Mouse (Mus musculus): ENCODE results near the gene Rbms3.

Gene Rbms3

DNA sequence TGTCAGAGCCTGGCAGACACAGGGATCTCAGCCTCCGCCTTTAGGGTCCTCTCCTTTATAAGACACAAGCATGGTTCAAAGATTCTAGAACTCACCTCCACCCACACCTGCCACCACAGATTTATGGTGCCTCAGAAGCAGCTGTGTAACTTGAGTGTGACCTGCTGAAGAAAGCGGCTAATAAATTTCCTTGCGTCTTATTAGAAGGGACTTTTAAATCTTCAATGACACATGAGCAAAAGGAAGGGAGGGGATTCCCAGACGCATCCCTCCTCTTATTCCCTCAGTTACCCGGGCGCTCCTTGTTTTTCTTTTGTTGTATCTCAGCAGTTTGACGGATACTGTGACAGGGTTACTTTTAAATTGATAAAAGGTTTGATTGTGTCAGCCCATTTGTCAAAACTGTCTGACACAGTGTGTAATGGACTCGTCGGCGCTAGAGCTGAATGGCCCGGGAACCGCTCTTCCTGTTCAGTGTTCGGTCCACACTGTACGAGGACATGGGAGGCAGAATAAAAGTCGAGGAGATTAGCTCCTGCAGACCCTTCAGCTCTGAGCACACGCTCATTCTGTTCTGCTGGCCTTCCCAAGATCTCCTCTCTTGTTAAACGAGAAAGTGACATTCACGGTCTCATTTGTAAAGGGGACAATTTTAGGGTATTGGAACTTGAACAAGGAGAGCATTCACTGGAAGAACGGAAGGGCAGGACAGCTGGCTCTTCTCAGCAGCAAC, 527.3 kb downstream of the Rbms3 start:
- DNase-seq (ENCODE audit: low spot score) = no peak

DNA sequence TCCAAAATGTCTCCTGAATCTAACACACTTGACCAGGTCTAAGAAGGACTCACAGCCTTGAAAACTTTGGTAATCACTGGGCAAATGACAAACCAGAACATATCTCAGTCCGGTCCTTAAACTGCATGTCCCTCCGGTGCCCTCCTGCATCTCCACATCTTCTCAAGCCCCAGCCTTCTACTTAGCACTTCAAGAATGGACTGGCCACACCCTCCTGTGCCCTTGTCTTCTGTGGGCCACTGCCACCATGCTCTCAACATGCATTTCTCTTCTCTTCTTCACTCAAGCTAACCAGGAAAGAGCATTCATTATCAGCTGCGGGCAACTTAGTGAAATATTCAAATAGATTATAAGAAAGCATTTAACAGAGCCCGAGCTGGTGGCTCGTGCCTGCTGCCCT, 529.5 kb downstream of the Rbms3 start:
- no peak for DNase-seq (ENCODE audit: low spot score)

DNA sequence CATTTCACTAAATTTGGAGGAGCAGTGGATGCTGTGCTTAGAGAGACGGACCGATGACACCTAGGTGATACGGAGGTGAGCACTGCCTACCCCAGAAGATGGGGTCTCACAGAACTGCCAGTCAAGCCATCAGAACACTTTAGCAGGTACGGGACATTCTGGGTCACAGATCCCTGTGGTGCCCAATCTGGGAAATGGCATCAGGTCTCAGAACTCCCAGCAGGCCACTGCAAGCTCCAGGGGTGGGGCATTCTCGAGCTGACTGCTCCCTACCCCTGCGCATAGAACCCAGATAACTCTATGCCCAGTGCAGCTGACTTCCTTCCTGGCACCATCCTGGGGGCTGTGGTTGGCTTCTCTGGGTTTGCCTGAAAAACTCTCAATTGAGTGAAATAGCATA, 536.2 kb downstream of the Rbms3 start:
- no peak for DNase-seq (ENCODE audit: low spot score)

DNA sequence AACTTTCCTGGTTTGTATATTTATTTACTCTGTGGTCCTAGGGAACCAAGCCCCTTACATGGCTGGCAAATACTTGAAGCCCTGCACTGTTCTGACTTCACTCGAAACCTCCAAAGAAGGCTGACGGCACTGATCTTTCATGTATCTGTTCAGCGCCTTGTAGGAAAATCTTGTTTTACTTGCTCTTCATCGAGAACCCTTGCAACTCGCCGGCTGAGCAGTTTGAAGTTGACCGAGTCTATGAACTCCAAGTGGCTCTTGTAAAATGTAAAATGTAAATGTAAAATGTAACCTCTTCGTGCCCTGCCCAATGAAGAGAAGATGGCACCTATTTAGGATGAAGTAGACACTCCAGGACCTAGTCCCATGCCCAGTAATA, 537.5 kb downstream of the Rbms3 start:
- no peak for DNase-seq (ENCODE audit: low spot score)

DNA sequence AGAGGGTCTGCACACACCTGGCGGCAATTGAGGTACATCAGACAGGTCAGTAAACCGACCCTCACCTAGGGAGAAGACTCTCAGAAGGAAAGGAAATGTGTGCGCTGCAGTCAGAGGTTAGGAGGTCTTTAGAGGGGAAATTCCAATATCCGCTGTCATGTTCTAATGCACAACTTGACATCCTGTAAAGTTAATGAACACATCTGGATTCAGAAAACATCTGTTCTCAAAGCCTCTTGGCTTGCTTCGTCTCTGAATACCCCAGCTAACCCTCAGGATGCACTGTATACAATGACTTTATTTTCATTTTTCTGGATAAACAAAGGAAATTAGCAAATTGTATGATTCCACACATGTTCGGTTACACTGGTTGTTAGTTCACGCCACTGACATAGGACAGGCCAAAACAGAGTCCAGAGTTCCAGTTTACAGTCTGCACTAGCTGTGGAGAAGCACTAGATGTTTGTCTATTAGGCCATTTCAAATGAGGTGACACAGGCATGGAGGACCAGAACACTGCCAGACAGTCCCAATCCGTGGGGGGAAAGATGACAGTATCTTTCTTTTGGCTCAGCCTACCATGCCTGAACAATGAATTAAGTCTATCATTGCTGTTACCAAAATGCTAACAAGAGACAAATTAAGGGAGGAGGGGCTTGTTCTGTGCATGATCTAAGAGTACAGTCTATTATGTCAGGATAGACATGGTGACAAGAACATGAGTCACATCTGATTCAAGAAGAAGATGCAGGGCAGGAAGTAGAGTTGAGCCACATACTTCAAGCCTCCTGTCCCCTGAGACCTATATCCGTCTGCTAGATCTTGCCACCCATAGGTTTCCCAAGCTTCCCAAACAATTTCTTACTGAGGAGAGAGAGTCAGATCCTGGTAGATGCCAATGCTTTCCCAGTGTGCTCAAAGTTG, 538.2 kb downstream of the Rbms3 start:
- no peak for DNase-seq (ENCODE audit: low spot score)

DNA sequence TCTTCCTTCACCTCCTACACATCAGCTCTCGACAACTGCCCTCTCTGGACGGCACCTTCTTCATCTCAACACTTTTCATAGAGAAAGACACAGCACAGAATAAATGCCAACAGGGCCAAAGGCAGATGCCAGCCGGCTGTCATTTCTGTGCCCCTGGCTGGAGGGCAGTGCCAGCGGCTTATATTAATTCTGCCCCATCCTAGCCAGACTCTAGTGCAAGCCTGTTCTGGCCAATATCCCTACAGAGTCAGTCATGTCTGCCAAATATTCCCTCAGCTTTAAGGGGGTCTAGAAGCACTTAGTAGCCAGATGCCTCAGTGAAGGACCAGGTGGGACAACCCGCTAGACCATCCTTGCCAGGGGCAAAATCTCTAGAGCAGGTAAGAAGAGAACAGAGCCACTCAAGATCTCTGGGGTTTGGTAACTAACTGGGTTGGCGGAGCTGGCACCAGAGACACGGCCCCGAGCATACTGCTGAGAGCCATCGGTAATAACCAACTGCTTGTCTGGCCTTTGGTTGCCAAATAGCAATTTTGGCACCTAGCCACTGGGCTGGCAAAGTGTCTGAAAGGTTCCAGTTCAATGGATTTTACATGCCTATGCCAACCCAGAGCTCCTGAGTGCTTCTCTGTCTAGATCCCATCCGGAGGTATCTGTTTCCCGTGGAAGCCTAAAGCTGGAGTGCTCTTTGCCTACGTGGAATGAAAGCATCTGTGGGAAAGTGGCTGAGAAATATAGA, 540.1 kb downstream of the Rbms3 start:
- DNase-seq (ENCODE audit: low spot score) = no peak

DNA sequence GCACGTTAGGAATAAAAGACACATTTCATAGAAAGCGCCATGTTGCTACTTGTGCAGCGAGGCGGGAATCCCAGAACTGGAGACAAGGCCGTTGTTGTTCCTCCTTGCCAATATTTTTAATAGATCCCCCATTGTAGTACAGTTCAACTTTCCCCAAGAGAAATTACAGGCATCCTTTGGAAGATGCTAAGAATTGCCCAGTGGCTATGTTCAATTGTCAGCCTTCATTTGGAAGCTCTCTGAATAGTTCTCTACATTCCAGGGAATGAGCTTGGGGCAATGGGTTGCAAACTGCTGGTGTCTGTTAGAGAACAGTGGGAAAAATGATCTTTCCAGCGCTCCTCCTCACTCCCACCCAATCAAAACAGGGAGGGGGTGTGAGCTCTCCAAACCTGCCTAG, 541.4 kb downstream of the Rbms3 start:
- DNase-seq (ENCODE audit: low spot score) = no peak

DNA sequence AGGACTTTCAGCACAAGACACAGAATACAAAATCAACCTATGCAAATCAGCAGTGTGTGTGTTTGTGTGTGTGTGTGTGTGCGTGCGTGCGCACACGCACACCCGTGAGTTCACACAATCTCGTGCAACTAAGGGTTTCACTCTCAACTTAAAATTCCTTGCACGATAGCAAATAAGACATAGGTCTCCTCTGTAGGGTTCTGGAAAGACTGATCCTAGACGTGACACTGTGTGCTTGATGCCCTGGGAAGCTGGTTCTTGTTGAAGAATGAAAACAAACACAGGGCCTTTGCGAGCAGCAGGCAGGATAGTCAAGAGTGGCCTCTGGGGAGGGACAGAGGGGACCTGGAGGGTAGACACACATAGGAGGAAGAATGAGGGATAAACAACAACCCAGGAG, 544.0 kb downstream of the Rbms3 start:
- DNase-seq (ENCODE audit: low spot score) = no peak

DNA sequence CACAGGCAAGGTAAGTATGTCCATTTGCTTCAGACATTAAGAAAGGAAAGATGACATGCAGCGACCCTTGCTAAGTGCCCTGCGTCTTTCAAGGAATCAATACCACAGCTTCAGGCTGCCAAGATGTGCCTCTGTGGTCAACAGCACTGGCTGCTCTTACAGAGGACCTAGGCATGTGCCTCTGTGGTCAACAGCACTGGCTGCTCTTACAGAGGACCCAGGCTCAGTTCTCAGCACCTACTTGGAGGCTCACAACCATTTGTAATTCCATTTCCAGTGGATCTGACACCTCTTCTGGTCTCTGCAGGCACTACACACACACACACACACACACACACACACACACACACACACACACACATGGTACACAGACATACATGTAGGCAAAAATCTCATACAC, 545.2 kb downstream of the Rbms3 start:
- no peak for DNase-seq (ENCODE audit: low spot score)

DNA sequence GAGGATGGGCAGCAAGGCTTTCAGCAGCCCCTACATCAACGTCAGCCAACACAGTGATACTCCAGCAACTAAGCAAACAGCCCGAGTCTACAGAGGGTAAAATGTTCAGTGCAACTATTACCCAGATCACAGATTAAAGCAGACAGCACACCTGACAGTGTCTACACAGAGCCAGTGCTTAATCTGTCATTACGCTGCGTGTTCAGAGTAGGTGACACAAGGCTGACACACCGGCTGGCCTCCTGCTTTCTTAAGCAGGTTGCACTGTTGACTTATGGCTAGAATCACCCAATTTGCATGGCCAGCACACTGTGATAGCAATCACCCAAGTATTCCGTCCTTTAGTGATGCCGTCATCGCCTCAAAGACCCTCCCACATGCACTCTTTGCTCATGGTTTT, 550.2 kb downstream of the Rbms3 start:
- DNase-seq (ENCODE audit: low spot score) = no peak

DNA sequence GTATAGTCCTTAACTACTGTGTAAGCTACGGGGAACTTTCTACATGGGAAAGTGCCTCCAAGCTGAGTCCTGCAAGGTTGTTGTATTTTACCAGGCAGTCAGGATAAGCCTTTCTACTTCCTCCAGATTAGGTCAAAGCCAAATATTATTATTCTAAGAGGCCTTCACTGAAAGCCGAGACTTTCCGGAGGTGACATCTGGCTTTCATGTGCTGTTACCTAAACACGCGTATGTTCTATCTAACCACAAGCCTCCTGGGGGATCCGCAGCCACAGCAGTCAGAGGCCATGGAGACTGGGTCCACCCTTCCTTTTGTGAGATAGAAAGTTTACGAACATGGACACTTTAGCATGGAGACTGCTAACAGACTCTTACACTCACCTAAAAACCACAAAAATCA, 552.2 kb downstream of the Rbms3 start:
- DNase-seq (ENCODE audit: low spot score) = no peak

DNA sequence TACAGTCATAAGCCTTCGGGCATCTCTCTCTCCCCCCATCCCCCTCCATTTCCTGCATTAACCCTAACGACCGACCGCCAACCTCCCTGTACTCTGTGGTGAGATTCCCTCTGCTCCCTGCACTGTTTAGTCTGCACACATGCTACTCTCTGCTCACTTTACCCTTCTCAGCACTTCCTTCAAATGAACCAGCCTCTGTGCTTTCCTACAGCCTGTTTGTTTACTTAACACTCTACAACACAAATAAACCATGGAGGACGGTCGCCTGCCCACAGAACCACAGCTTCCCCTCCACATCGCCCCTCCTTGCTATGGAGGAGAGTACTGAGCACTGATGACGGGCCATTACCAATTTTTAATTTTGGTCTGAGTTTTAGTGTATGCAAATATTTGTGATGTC, 552.9 kb downstream of the Rbms3 start:
- no peak for DNase-seq (ENCODE audit: low spot score)

DNA sequence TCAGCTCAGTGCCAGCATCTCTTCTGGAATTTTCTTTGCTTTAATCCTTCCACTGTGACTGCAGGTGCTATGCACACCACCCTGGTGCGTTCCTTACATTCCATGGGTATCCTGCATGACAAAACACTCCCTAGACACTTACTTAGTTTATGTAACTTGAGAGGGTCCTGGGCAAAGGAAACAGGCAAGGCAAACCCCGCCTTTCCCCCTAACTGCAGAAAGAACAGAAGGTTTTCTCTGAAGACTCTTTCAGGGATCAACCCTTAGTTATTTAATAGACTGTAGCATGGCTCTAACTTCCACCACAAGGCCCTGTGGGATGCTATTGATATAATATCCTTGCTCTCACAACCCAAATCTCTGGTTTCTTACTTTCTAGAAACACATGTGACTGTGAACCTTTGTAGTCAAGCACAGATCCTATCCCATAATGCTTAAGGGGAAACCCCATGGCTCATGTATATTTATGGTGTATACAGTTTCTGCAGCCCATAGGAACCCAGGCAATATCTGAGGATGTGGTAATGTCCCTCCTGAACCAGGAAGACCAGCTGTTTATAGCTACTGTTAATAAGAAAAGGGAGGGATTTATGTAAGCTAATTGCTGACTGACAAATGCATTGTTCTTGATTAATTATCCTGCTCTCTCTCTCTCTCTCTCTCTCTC, 557.1 kb downstream of the Rbms3 start:
- no peak for DNase-seq (ENCODE audit: low spot score)

DNA sequence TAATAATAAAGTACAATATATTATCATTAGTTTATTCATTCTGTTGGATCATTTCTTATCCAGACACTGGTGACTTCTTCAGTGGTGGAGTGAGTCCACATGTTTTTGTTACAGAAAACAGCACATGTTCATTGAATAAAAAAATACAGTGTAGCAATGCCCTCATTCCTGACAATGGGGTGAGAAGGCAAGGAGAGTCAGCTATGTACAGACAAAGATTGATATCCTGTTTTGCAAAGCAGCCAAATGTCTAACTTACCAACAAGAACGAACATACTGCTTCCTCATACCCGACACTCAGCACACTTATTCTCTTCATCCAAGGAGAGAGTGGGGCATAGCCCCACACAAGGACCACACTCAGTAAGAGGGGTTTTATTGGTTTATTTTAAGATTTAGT, 559.1 kb downstream of the Rbms3 start:
- DNase-seq (ENCODE audit: low spot score) = no peak

DNA sequence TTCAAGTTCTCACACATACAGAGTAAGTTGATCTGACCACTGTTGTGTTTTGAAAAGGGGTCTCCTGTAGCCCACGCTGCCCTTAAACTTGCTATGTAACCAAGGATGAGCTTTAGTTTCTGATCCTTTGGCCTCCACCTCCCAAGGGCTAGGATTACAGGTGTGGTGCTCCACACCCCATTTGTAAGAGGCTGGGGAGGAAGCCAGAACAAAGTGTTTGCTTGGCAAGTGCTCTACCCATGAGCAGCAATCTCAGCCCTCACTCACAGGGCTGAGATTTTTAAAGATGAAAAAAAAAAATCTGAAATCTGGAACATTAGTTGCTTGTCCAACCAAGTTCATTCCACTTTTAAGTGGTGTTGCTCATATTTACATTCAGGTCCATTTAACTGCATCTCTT, 560.5 kb downstream of the Rbms3 start:
- no peak for DNase-seq (ENCODE audit: low spot score)

DNA sequence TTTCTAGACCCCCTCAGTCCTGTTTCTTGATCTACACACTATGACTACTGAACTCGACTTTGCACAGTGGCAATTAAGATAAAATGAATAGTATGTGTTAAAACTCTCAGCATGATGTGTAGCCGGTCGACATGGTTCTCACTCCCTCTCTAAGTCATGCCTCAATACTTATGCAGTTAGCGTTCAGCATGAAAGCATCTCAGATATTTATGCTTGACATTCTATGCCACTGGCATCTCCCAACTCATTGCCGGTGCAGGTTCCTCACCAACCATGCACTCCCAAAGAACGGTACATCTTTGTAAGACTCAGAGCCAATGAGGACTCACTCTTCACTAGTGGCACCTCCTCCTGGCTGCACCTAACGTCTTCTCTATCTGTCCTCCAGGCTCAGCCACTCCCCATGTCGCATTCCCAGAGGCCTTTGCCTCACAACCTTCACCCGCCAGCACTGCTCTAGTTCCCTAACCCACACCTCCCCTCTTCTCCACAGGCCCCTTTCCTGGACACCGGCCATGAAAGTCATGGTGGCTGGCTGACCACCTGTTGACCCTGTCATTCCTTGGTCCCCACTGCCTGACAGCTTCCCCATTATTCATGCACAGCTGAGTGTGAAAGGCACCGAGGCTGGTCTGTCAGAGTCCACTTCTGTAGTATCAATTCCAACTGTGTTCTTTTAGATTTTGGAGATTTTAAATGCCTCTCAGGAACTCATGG, 561.9 kb downstream of the Rbms3 start:
- DNase-seq (ENCODE audit: low spot score) = no peak

DNA sequence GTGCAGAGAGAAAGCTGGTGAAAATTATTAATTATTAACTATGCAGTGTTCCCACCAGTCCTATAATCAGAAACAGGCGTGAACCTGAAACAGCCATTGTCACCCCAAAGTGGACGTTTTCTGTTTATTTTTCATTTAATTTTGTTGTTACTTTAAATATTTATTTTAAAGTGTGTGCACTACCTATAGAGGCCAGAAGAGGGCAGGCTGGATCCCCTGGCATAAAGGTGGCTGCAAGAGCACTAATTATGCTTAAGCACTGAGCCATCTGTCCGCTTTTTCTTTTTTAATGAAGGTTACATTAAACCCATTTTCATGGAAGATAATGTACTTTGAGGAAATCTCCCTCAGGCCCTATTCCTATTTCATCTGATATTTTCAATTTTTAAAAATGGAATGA, 563.2 kb downstream of the Rbms3 start:
- no peak for DNase-seq (ENCODE audit: low spot score)

DNA sequence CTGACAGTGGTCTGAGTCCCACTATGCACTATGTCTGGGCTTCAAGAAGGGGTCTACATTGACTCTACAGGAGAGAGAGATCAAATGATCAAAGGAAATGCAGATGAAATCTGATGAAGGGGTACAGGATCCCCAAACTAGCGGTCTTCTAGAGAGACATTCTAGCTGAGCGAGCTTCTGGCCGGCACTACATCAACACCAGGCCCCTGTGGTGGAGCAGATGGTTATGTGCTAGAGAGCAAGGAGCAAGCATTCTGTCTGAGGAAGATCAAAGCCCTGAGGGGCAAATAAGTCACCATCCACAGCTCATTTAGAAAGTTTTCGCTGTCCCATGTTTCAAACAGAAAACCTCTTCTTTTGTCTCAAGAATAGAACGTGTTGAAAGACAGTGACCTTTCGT, 564.1 kb downstream of the Rbms3 start:
- DNase-seq (ENCODE audit: low spot score) = no peak

DNA sequence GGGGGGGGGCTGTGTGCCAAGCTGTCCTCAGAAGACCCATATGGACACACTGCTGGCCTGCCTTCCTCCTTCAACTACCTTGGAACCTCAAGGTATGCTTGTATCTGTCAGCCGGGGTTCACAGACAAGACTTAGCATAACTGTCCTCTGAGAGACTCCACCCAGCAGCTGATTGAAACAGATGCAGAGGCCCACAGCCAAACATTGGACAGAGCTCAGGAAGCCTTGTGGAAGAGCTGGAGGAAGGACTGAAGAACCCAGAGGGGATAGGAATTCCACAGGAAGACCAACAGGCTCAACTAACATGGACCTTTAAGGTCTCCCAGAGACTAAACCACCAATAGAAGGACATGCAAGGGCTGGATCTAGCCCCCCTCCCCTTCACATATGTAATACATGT, 570.1 kb downstream of the Rbms3 start:
- DNase-seq (ENCODE audit: low spot score) = no peak

DNA sequence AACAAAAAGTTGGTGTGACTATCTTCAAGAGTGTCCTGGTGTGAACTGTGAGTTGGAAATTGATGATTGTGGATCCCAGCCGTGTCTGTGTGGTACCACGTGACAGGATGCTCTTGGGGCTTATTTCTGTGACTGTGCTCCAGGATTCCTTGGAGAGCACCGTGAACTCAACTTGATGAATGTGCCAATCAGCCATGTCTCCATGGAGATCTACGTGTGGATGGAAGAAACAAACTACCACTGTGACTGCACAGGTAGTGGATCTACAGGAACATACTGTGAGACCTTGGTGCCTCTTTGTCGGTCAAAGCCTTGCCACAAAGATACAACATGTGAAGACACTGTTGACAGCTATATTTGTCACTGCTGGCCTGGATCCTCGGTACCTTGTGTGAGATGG, 570.6 kb downstream of the Rbms3 start:
- DNase-seq (ENCODE audit: low spot score) = no peak

DNA sequence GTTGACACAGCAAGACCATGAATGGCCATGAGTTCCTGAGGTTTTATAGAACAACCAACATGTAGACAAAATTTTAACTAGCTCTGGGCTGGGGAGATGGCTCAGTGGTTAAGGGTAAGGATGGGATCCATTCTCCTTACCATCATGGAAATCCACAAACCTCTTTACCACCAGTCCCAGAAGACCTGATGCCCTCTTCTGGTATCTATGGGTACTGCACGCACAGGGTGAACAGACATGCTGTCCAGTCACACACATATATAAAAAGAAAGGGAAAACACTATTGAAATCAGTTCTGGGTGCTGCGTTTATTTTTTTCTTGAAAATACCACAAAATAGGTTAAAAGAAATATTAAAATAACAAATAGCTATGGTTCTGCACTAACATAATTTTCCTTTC, 577.8 kb downstream of the Rbms3 start:
- no peak for DNase-seq (ENCODE audit: low spot score)

DNA sequence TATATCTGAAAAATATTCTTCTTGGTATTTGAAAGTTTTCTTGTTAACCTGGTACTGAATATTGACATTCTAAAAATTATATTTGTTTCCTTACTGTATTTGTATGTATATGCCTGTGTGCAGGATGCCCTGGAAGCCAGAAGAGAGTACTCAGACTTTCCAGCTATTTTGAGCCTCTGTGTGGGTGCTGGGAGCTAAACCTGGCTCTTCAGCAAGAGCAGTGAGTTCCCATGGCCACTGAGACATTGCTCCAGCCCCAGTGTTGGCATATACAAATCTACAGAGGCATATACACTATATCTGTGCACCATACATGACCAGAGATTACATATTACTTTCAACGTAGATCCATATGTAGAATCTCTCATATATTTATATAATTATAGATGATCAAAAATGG, 581.1 kb downstream of the Rbms3 start:
- DNase-seq (ENCODE audit: low spot score) = no peak
